Mouse (Mus musculus) spleen, postnatal 36 days (tissue): ENCODE measurements around the gene Lrrc42.

Experiments used
- DNase-seq, 2 experiments: peaks; one replicate each; pipeline ENCODE4 v3.0.0; 2022; ENCODE audit warnings: low spot score in 2 of 2, mixed read lengths in 1 of 2

Lrrc42 gene

DNA sequence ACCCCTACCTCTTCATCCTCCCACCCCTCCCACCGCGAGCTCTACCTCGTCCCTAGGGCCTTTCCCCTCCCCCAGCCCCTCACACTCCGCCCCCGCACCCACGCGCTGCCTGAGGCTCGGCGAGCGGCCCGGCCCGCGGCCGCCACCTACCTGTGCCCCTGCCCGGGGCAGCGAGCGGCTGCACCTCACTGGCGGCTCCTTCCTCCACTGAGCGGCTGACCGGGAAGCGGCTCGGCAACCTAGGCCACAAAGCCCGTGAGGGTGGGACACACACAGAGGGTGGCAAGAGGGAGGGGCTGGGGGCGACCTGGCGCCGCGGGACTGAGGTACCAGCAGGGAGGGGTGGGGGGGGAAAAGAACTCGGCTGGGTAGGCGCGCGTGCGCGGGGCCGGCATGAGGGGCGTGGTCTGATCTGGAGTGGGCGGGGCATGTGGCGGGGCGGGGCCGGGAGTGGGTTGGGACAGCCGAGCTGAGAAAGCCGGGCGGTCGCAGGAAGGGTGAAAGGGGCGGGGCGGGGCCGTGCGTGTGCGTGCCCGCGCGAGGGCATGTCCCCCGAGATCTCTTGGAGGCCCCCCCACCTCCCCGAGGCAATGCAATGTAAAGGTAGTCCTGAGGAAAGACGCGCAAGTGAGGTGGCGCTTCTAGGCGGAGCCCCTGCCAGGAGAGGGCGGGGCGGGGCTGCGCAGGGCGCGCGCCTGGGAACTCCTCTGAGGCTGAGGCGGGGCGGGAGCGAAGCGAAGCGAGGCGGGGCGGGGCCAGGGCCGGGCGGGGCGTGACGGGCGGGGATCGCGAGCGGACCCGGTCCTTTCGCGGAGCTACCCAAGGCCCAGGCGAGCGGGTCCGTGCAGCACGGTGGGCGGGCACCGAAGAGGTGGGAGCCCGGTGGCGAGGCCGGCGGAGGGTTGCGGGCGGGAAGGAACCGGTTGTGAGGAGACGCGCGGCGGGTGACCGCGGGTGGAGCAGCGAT lies at the start of gene Lrrc42, which contains the start of gene Hspb11:
Lrrc42 (minus strand) TSS at position 408 of the 967 bp plus-strand sequence.
Hspb11 (plus strand) TSS at position 469 of the 967 bp plus-strand sequence.
- DNase-seq: peak; percentile 97

GRCm38 (mm10) chr4:107302832-107303231 lies 49.5 kb upstream of the Lrrc42 start:
- no peak for DNase-seq

DNA sequence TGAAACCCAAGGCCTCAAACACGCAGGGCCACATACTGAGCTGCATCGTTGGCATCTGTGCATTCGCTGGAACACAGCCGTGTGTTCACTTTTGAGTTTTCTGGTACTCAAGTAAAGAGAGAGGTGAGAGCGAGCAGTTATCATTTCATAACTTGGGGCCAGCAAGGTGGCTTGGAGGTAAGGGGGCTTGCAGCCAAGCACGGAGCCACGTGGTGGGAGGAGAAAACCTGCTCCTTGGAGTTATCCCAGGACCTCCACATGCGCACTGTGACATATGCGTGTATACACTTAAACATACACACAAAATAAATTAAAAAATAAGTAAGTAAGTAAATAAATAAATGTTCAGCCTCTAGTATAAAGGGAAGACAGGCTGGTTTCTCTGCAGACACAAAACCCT lies 48.9 kb upstream of the Lrrc42 start:
- DNase-seq: no peak

DNA sequence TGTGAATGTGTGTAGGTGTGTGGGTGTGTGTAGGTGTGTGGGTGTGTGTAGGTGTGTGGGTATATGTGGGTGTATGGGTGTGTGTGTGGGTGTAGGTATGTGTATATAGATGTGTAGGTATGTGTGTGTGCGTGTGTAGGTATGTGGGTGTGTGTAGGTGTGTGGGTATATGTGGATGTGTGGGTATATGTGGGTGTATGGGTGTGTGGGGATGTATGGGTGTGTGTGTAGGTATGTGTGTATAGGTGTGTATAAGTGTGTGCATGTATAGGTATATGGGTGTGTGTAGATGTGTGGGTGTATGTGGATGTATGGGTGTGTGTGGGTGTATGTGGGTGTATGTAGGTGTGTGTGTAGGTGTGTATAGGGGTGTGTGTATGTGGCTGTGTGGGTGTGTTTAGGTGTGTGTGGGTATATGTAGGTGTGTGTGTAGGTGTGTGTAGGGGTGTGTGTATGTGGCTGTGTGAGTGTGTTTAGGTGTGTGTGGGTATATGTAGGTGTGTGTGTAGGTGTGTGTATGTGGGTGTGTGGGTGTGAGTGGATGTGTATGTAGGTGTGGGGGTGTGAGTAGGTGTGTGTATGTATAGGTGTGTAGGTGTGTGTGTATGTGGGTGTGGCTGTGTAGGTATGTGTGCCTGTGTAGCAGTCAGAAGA lies 47.7 kb upstream of the Lrrc42 start:
- DNase-seq: no peak

GRCm38 (mm10) chr4:107300371-107300770 lies 47.0 kb upstream of the Lrrc42 start:
- no peak for DNase-seq

- no peak for DNase-seq
These were observed 46.5 kb upstream of the Lrrc42 start for GRCm38 (mm10) chr4:107299779-107300340.

GRCm38 (mm10) chr4:107298071-107298606 lies 44.8 kb upstream of the Lrrc42 start:
- no peak for DNase-seq

DNA sequence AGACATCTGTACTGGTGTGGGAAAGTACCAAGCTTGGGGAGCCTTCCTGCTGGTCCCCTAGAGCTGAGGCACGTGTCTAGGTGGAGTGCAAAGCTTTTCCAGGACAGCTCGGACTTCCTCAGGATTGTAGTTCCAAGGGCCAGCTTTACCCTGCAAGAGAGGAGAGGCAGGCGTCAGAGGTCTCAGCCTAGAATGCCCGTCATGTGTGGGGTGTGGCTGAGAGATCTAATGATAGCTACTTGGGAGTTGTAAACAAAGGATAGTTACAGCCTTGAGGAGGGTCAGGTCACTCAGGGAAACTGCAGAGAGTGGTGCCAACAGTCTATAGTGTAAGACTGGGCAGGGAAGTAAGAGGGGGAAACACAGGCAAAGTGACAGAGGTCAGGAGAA lies 38.9 kb upstream of the Lrrc42 start:
- no peak for DNase-seq

DNA sequence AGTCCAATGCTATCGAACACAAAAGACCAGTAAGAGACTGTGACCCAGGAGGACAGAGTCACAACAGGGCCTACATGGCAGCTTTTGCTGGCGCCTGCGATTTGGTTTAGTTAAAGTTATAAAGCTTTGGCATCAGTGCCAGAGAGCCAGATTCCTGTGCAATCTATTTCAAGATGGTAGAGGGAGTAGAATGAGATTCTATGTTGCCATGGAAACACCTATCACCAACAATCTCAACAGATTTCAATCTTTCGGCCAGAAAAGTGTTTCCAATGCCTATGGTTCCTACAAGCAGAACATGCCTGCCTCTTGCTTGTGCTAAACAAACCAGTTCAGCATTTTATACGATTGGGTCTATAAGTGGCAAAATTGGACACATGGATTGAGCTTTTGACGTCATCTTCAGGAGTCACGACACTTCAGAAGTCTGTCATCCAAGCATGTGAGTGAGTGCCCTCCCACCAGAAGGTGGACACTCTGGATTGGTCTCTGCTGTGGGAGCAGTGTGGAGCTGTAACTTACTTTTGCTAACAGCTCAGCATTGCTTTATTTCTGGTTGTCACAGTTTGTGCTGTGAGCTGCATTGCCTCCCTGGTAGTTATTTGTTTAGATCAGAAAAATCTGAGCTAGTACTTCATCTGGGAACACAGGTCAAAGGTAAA lies 38.4 kb upstream of the Lrrc42 start:
- DNase-seq: no peak

GRCm38 (mm10) chr4:107287517-107287916 lies 34.2 kb upstream of the Lrrc42 start:
- no peak for DNase-seq

DNA sequence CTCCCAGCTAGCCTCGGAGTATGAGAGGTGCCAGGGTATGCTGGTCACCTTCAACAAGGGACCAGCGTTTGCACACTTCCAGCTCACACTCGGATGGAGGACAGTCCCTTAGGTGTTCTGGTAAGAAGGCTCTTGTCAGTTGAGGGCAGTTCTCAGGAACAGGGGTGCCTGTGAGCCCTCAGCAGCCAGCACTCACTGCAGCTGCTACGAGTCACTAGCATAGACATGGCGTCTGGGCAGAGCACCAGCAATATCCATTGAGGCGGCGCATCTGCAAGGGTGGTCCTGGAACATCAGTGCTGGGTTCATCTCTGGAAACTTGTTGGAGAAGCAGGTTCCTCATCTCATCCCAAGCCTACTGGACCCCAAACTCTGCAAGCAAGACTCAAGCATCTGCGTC lies 33.1 kb upstream of the Lrrc42 start:
- DNase-seq: no peak

DNA sequence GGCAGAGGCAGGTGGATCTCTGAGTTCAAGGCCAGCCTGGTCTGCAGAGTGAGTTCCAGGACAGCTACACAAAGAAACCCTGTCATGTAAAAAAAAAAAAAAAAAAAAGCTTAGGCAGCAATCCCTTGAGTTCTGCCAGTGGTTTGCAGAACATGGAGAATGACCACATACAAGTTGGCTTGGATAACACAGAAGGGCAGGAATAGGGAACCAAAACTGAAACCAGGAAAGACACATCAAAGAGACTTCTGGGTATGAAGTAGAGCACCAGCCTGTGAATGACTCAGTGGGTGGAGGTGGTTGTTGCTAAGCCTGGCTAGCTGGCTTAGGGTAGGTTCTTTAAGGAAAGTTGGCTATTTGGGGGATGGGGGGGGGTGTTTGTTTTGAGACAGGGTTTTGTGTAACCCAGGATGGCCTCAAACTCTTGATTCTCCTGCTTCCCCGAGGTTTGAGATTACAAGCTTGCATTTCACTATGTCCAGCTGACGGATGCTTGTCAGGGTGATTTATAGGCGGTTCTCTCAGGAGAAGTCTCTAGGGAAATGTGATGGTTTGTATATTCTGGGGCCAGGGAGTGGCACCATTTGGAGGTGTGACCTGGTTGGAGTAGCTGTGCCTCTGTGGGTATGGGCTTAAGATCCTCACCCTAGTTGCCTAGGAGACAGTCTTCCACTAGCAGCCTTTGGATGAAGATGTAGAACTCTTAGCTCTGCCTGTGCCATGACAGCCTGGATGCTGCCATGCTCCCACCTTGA lies 32.3 kb upstream of the Lrrc42 start:
- DNase-seq: peak in 1 of 2 experiments; percentile 22

GRCm38 (mm10) chr4:107280843-107281475 lies 27.6 kb upstream of the Lrrc42 start:
- no peak for DNase-seq

- DNase-seq: no peak
These were observed 24.9 kb upstream of the Lrrc42 start for GRCm38 (mm10) chr4:107278188-107278707.

- no peak for DNase-seq
These were observed 21.2 kb upstream of the Lrrc42 start for GRCm38 (mm10) chr4:107274511-107274910.

- DNase-seq: no peak
These were observed 20.4 kb upstream of the Lrrc42 start for GRCm38 (mm10) chr4:107273683-107274082.

DNA sequence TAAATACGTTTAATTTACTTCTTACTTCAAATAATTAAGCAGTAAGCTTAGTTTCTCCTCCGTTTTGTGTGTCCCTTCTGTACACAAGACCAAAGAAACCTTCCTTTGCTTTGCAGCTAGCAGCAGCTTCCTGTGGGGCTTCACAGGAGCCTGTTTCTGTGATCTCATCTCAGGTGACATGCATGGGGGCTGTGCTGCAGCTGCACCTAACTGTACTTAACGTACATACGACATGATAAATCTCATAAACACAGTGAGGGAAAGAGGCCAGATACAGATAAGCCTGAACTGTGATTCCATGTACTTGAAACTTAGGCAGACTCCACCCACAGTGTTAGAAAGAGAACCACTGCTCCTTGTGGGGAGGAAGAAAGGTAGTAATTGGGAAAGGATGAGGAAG lies 6.7 kb upstream of the Lrrc42 start:
- peak; percentile 42 to 45 for DNase-seq

DNA sequence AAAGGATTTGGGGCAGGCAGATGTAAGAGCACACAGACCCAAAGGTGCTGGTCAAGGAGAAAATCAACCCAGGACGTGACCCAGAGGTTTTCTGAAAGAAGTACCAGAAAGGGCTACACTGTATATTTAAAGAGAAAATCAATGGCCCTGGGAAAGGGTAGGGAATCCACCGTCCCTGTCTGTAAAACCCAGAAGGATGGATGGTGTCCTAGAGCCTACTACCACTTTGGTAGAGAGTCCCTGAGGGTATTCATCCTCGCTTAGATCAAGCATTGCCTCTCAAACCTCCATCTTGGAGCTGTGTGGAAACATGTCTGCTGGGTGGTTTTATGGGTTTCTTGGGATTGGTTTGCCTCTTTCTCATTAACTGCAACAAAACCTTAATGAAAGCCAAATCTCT lies 1.1 kb upstream of the Lrrc42 start:
- DNase-seq: no peak

- peak in 1 of 2 experiments; percentile 15 for DNase-seq
These were observed 810 bp downstream of the Lrrc42 start for GRCm38 (mm10) chr4:107252522-107252921.

DNA sequence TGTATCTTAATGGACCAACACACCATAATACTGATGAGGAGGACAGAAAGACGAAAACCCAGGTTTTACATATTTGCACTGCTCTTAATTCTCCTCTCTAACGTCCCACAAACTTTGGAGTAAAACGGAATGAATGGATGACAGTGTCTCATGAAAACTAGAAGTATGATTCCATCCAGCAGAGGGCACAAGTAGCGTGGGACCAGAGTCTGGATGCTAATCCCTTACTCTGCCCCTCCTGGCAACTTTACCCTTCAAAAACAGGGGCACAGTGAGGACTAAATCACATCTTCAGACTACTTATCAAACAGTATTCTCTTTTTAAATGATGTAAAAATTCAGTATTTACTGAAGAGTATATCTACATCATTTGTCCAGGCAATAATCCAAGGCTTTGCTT lies 2.8 kb downstream of the Lrrc42 start:
- peak; percentile 15 to 41 for DNase-seq
